Mouse (Mus musculus): ENCODE measurements around the gene Sphk2.

DNA sequence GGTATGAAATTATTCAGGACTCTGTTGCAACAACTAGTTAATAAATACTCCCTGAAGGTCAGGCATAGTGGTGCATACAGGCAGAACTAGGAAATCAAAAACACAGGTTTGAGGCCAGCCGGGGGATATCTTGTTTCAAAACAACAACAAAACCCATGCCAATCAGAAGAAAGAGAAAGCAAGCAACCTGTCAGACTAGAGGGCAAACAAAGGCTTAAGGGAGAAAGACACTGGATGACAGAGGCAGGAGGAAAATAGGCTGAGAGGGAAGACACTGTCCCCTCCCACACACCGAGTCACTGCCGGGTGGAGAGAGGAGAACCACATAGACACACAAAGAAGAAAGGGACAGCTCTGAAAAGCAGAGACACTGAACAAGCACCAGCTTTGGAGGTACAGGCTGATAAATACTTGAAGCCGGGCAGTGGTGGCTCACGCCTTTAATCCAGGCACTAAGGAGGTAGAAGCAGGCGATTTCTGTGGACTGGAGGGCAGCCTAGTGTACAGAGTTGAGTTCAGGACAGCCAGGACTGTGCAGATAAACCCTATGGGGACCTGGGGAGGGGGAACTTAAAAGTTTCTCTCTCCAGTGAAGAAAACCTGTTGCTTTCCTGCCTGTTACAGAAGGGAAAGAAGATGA, 3.8 kb downstream of the Sphk2 start:
- TF ChIP-seq CTCF (IDR thresholded peaks at IDR 0.05; ENCODE audit: borderline replicate concordance, extremely low read depth, insufficient read depth, insufficient read length) (no peak), POLR2A (IDR thresholded peaks at IDR 0.05; ENCODE audit: borderline replicate concordance, extremely low read depth, insufficient read depth, insufficient read length, poor library complexity, severe bottlenecking) (no peak)
